Mouse (Mus musculus) ES-E14 (cell line): ENCODE results near the gene Fancg. TPM values are rescaled to one million over a fixed set of nuclear protein-coding genes. Genes with fewer than 3 reads are reported as not detected.
A peak's percentile ranks its signal among the peaks of the same experiment; 100 is the strongest.
"Not testable (repeated sequence)": the region's sequence is repeated elsewhere in the genome, so short reads cannot be mapped to it uniquely, and the experiment has no call there.

Experiments used
- DNase-seq: peaks from one replicate; pipeline ENCODE4 v3.0.0-alpha.2; 2013; ENCODE audit warnings: low read depth, low spot score
- H3K27ac ChIP-seq: 2 replicates; pipeline ENCODE4 v1.5.1; 2012; ENCODE audit warnings: low read depth, mild to moderate bottlenecking, low read length, moderate library complexity, mixed read lengths; ENCODE audit not compliant: poor library complexity, insufficient read depth, severe bottlenecking
- H3K36me3 ChIP-seq: 2 replicates; pipeline ENCODE4 v1.6.1; 2012; ENCODE audit warnings: mild to moderate bottlenecking, low read length, moderate library complexity, mixed read lengths; ENCODE audit not compliant: control insufficient read depth, poor library complexity, insufficient read depth, severe bottlenecking
- H3K4me1 ChIP-seq, 2 experiments: fragments of 150-350 bp in 1 of 2; sonication (generic) in 1 of 2; 2 replicates each; pipeline ENCODE4 v1.6.1; 2012; ENCODE audit warnings: low read length in 2 of 2, mild to moderate bottlenecking in 1 of 2, mixed read lengths in 1 of 2; ENCODE audit not compliant: control insufficient read depth in 2 of 2, insufficient read depth in 2 of 2, poor library complexity in 1 of 2
- H3K4me3 ChIP-seq, 2 experiments: fragments of 150-350 bp in 1 of 2; sonication (generic) in 1 of 2; 2 replicates each; pipeline ENCODE4 v1.5.1; 2012; ENCODE audit warnings: low read length in 2 of 2, low read depth in 1 of 2, mild to moderate bottlenecking in 1 of 2, mixed read lengths in 1 of 2; ENCODE audit not compliant: insufficient read depth in 1 of 2, poor library complexity in 1 of 2, severe bottlenecking in 1 of 2
- H3K9ac ChIP-seq: 2 replicates; pipeline ENCODE4 v1.6.1; 2012; ENCODE audit warnings: low read depth, mild to moderate bottlenecking, low read length, mixed read lengths; ENCODE audit not compliant: poor library complexity, insufficient read depth, severe bottlenecking
- H3K9me3 ChIP-seq: fragments of 150-350 bp; sonication (generic); 2 replicates; pipeline ENCODE4 v1.6.1; 2012; ENCODE audit warnings: low read depth, mild to moderate bottlenecking, low read length; ENCODE audit not compliant: control insufficient read depth, insufficient read depth
- CHD2 ChIP-seq: IDR thresholded peaks from 2 replicates; pipeline ENCODE4 v1.6.1; 2014; ENCODE audit warnings: mild to moderate bottlenecking, low read depth, low read length, inconsistent platforms
- HCFC1 ChIP-seq: IDR thresholded peaks from 2 replicates; pipeline ENCODE4 v1.6.1; 2012; ENCODE audit warnings: low read length, inconsistent platforms, borderline replicate concordance; ENCODE audit not compliant: insufficient read depth
- MAFK ChIP-seq: IDR thresholded peaks from 2 replicates; pipeline ENCODE4 v1.6.1; 2014; ENCODE audit warnings: mild to moderate bottlenecking, low read depth, low read length, inconsistent platforms; ENCODE audit not compliant: insufficient read depth
- ZC3H11A ChIP-seq: IDR thresholded peaks from 2 replicates; pipeline ENCODE4 v1.6.1; 2012; ENCODE audit warnings: low read depth, mild to moderate bottlenecking, inconsistent platforms, low read length, borderline replicate concordance
- ZNF384 ChIP-seq: IDR thresholded peaks from 2 replicates; pipeline ENCODE4 v1.6.1; 2012; ENCODE audit warnings: low read depth, low read length, inconsistent platforms
- in situ Hi-C, 2 experiments: fragments of 600-800 bp; cut with MboI; formaldehyde crosslinking; loops; one replicate each; pipeline ENCODE4 v1.15.1; 2025; ENCODE audit warnings: low sequenced_read_pairs in 2 of 2, inconsistent platforms in 1 of 2; ENCODE audit not compliant: unreplicated experiment in 2 of 2
- total RNA-seq: library from RNA; depleted of rRNA; stranded (reverse); fragments of 300-350 nt; gene quantifications from 2 replicates; pipeline ENCODE4 v1.2.3, GENCODE M21; 2012

Fancg gene
- total RNA-seq, 1 experiment = 13.0 TPM

DNA sequence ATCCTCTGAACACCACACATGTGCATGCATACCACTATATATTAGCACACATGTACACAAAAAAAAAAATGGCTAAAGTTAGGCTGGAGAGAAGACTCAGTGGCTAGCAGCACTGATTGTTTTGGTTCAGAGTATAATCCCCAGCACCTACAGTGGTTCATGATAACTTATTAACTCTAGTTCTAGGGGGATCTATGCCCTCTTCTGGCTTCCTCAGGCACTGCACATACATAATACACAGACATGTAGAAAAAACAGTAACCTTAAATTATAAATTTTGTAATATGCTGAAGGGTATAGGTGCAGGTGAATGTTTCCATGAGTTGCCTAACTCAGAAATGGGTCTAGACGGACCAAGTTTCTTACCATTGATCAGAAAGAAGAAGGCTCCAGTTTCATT is 22.0 kb downstream of the Fancg start:
- in situ Hi-C loops = no loop called here
- H3K4me1 ChIP-seq = no peaks in the 10 kb centered on the region
- H3K9me3 ChIP-seq = no peaks in the 10 kb centered on the region
- DNase-seq = no peak
- no peak overlapping the region for H3K27ac ChIP-seq
- no peak overlapping the region for H3K4me3 ChIP-seq
- peaks cover 43% of the 10 kb centered on the region for H3K36me3 ChIP-seq
- no peak overlapping the region for H3K9ac ChIP-seq
- no peak for TF ChIP-seq ZC3H11A
- TF ChIP-seq CHD2 = no peak
- no peak for TF ChIP-seq HCFC1
- no peak for TF ChIP-seq MAFK
- TF ChIP-seq ZNF384 = no peak

- H3K4me3 ChIP-seq, in situ Hi-C loops, H3K4me1 ChIP-seq, H3K9me3 ChIP-seq, DNase-seq, H3K27ac ChIP-seq, H3K9ac ChIP-seq: not testable (repeated sequence)
- H3K36me3 ChIP-seq = peaks cover 22% of the 10 kb centered on the region
These were observed 29.8 kb downstream of the Fancg start for GRCm38 (mm10) chr4:42980467-42980866.

DNA sequence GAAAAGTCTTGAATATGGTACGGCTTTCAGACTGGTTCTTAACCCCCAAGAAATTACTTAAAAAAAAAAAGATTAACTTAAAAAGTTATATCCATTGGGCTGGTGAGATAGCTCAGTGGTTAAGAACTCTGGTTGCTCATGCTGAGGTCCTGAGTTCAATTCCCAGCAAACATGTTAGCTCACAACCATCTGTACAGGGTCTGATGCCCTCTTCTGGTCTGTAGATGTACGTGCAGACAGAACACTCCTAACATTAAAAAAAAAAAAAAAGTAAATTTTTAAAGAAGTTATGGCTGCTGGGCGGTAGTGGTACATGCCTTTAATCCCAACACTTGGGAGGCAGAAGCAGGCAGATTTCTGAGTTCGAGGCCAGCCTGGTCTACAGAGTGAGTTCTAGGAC is 32.2 kb downstream of the Fancg start:
- peak; percentile 93 for TF ChIP-seq ZNF384
- TF ChIP-seq MAFK = no peak
- H3K9me3 ChIP-seq = no peaks in the 10 kb centered on the region
- no peak overlapping the region for H3K9ac ChIP-seq
- in situ Hi-C loops = no loop called here
- peaks cover 9% of the 10 kb centered on the region for H3K36me3 ChIP-seq
- H3K27ac ChIP-seq = no peak overlapping the region
- no peak overlapping the region for H3K4me3 ChIP-seq
- H3K4me1 ChIP-seq = no peaks in the 10 kb centered on the region
- DNase-seq = no peak

DNA sequence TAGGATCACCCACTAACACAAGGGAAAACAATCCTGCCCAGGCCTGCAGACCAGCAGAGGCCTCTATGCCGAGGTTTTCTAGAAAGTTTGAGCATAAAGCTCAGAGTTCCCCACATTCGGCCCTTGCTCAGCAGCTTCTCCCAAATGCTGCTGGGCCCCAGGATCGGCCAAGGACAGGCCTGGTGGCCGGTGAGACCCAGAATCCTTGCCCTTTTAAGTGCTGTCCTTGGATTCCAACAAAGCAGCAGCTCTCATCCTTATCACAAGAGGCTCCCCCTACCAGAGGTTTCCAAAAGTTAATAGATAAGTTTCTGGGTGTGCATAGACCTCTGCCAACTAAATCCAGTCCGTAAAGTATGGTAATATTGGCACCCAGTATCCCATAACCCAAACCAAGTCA is 36.4 kb downstream of the Fancg start:
- DNase-seq = no peak
- no peaks in the 10 kb centered on the region for H3K36me3 ChIP-seq
- no peak overlapping the region for H3K9ac ChIP-seq
- no peak for TF ChIP-seq MAFK
- TF ChIP-seq HCFC1 = no peak
- no peak for TF ChIP-seq CHD2
- no peak for TF ChIP-seq ZNF384
- TF ChIP-seq ZC3H11A = no peak
- in situ Hi-C loops = no loop called here
- no peaks in the 10 kb centered on the region for H3K9me3 ChIP-seq
- H3K4me1 ChIP-seq = no peaks in the 10 kb centered on the region
- H3K4me3 ChIP-seq = no peak overlapping the region
- no peak overlapping the region for H3K27ac ChIP-seq

DNA sequence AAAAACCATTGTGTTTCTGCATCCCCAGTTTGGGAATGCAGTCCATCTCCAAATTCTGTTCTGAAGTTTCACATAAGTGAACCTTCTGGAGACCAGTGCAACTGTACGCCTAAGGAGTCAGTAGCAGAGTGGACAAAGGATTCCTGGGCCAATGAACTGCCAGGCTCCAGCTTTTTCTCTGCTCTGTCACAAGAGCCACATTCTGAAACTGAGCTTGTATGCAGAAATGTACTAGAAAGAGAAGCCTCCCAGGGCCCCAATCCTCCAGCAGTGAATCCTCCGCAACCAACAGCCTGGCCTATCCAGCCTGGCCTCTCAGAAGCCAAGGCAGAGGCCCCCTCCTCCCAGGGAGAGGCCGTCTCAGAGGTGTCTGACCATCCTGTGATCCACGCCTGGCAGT is 37.4 kb downstream of the Fancg start:
- no peak overlapping the region for H3K27ac ChIP-seq
- TF ChIP-seq ZNF384 (no peak), ZC3H11A (no peak), CHD2 (no peak), MAFK (no peak), HCFC1 (no peak)
- no peak overlapping the region for H3K9ac ChIP-seq
- H3K36me3 ChIP-seq = no peaks in the 10 kb centered on the region
- no peaks in the 10 kb centered on the region for H3K4me1 ChIP-seq
- H3K9me3 ChIP-seq = no peaks in the 10 kb centered on the region
- in situ Hi-C loops = no loop called here
- no peak for DNase-seq
- H3K4me3 ChIP-seq = no peak overlapping the region
